Mouse (Mus musculus): ENCODE data around the gene Wipf3. TPM values are rescaled to one million over a fixed set of nuclear protein-coding genes. Genes with fewer than 3 reads are reported as not detected.

The Wipf3 gene
- polyA plus RNA-seq, 1 experiment from 2014 or later, result 2.5 TPM

DNA sequence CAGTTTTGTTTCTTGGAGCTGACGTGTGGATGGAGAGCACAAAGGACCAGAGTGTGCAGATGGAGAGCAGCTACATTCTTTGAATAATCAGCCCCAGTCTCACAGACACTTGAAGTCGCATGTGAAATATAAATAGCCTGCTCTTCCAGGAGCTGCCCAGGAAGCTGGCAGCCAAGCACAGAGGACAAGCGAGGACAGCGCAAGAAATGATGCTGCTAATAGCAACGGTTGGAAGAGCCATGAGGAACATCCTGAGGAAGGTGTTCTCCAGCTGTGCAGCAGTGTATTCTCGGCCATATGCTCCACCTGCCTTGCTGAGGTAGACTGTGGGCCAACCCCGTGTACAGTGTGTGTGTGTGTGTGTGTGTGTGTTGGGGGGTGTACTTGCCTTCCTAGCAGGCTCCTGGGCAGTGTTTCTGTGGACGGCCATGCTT, 101.7 kb downstream of the Wipf3 start:
- peaks cover 3% of the 10 kb centered on the region; the same call in 1 of the 2 replicates for H3K36me3 ChIP-seq (ENCODE audit: control insufficient read depth, insufficient read depth, low read length)
- H3K4me2 ChIP-seq (ENCODE audit: low read length), result no peak overlapping the region
- no peak overlapping the region for H3K9ac ChIP-seq (ENCODE audit: low read depth, low read length)
- no peak overlapping the region for H3K4me3 ChIP-seq (ENCODE audit: low read length)
- 33% methylated on average over 8 of the region's 8 CpGs for WGBS
- H3K27me3 ChIP-seq (replicated peaks; ENCODE audit: control insufficient read depth, insufficient read depth, low read length), result no peaks in the 10 kb centered on the region
- H3K27ac ChIP-seq (ENCODE audit: low read depth, low read length), result peak overlapping the region; percentile 27; the same call in 1 of the 2 replicates
- H3K9me3 ChIP-seq (ENCODE audit: control insufficient read depth, low read length), result no peaks in the 10 kb centered on the region
- peak; percentile 79 for ATAC-seq
- peaks cover 6% of the 10 kb centered on the region for H3K4me1 ChIP-seq (ENCODE audit: control insufficient read depth, insufficient read depth, low read depth, low read length)

DNA sequence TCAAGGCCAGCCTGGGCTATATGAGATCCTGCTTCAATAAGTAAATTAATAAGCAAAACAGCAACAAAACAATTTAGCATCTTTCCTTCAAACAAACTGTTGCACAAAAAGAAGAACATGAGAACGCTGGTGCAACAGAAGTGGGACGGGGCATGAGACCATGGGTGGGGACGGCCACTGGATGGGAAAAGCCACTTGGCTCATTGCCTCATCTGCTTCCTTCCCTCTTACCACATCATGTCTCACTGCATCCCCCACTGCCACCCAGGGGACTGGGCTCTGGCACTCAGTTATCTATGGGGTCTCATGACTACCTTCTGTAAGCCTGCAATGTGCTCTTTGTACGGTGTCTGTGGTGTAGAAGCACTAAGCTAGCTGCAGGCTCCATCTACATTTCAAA, 106.1 kb downstream of the Wipf3 start:
- WGBS, result 85% methylated on average over 4 of the region's 4 CpGs
- Histone ChIP-seq H3K4me2 (ENCODE audit: low read length) (no peak overlapping the region), H3K9ac (ENCODE audit: low read depth, low read length) (no peak overlapping the region), H3K9me3 (ENCODE audit: control insufficient read depth, low read length) (no peaks in the 10 kb centered on the region), H3K4me3 (ENCODE audit: low read length) (no peak overlapping the region), H3K4me1 (ENCODE audit: control insufficient read depth, insufficient read depth, low read depth, low read length) (peaks cover 13% of the 10 kb centered on the region), H3K27me3 (replicated peaks; ENCODE audit: control insufficient read depth, insufficient read depth, low read length) (no peaks in the 10 kb centered on the region), H3K36me3 (ENCODE audit: control insufficient read depth, insufficient read depth, low read length) (no peaks in the 10 kb centered on the region), H3K27ac (ENCODE audit: low read depth, low read length) (no peak overlapping the region)
- no peak for ATAC-seq

DNA sequence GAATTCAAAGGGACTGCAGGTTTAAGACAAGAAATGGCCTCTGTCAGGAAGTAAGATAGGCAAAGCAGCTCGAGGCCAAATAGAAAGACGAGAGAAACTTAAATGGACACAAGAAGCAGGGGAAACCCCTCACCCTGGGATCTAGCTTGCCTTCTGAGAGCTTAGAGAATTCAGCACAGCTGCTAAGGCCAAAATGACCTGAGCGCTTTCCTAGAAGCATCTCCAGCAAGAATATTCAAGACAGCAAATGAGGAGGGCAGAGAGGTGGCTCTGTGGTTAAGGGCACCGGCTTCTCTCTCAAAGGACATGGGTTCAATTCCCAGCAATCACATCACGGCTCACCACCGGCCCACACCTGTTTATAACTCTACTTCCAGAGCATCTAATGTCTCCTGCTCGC, 107.7 kb downstream of the Wipf3 start:
- Histone ChIP-seq H3K9ac (ENCODE audit: low read depth, low read length) (no peak overlapping the region), H3K9me3 (ENCODE audit: control insufficient read depth, low read length) (no peaks in the 10 kb centered on the region), H3K27me3 (replicated peaks; ENCODE audit: control insufficient read depth, insufficient read depth, low read length) (no peaks in the 10 kb centered on the region), H3K27ac (ENCODE audit: low read depth, low read length) (no peak overlapping the region), H3K4me2 (ENCODE audit: low read length) (no peak overlapping the region), H3K4me1 (ENCODE audit: control insufficient read depth, insufficient read depth, low read depth, low read length) (peaks cover 7% of the 10 kb centered on the region), H3K4me3 (ENCODE audit: low read length) (no peak overlapping the region), H3K36me3 (ENCODE audit: control insufficient read depth, insufficient read depth, low read length) (no peaks in the 10 kb centered on the region)
- WGBS, result 81% methylated on average over 7 of the region's 7 CpGs
- no peak for ATAC-seq

DNA sequence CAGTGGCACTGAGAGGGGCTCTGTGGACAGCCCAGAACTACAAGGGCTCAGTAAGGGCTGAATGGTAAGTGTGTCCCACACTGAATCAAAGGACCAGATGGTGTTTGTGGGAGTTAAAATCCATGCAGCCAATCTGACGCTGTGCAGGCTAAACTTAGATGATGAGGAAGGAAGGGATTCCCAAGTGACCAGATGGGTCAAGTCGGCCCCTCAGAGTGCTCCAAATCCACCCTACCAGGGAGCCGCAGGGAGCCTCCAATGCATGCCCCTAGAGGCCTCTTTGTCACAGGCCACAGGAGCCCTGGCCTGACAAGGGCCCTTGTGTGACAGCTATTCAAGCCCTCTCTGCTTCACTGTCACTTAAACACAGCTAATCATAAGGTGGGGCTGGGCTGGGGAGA, 109.4 kb downstream of the Wipf3 start:
- Histone ChIP-seq H3K27me3 (replicated peaks; ENCODE audit: control insufficient read depth, insufficient read depth, low read length) (no peaks in the 10 kb centered on the region), H3K9me3 (ENCODE audit: control insufficient read depth, low read length) (no peaks in the 10 kb centered on the region), H3K9ac (ENCODE audit: low read depth, low read length) (no peak overlapping the region), H3K36me3 (ENCODE audit: control insufficient read depth, insufficient read depth, low read length) (peaks cover 4% of the 10 kb centered on the region; the same call in 1 of the 2 replicates), H3K27ac (ENCODE audit: low read depth, low read length) (no peak overlapping the region), H3K4me2 (ENCODE audit: low read length) (no peak overlapping the region), H3K4me3 (ENCODE audit: low read length) (no peak overlapping the region), H3K4me1 (ENCODE audit: control insufficient read depth, insufficient read depth, low read depth, low read length) (peaks cover 7% of the 10 kb centered on the region)
- no peak for ATAC-seq
- WGBS, result 24% methylated on average over 3 of the region's 3 CpGs

DNA sequence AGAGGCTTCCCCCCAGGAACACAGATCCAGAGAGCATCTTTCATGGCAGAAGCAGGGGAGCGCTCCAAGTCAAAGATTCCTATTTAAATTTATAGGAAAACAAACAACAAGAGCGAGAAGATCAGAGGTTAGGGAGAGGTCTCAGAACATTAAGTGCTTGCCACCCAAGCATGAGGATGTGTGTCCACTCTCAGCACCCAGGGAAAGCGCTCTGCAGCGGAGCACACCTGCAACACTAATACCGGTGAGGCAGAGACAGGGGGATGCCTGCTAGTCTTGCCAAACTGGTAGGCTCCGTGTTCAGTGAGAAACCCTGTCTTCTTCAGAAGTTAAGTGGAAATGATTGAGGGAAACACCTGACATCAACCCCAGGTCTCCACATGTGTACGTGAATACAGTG, 110.0 kb downstream of the Wipf3 start:
- ATAC-seq, result no peak
- WGBS, result 73% methylated on average over 7 of the region's 7 CpGs
- no peaks in the 10 kb centered on the region for H3K27me3 ChIP-seq (replicated peaks; ENCODE audit: control insufficient read depth, insufficient read depth, low read length)

DNA sequence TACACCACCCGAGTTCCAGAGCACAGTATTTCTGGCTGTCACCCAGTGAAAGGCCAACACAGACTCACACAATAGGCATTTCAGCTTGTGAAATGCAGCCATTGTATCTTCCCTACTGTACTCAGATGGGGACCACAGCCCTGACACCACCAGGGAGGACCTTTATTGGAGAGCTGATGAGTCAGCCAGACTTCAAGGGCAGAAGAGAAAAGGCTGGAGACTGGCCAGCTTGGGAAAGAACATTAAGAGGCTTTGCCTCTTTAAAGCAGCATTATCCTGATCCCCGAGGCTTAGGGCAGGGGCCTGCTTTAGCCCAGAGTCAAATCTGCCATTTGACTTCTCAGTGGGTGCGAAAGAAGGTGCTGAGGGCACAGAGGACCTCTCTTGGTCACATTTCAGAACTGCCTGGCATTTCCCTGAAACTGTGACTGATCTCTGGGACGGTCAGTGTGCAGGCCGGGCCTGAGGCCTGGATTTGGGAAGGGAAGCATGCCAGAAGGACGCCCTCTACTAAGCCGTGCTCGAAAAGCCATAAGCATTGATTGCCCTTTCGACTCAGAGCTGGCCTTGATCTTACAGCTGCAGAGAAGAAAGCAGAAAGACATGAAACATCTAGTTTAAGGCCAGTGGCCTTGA, 111.0 kb downstream of the Wipf3 start:
- no peaks in the 10 kb centered on the region for H3K27me3 ChIP-seq (replicated peaks; ENCODE audit: control insufficient read depth, insufficient read depth, low read length)

More for the DNA sequence above, 110.0 kb downstream of the Wipf3 start:
- no peak overlapping the region for H3K4me2 ChIP-seq (ENCODE audit: low read length)
- H3K4me1 ChIP-seq (ENCODE audit: control insufficient read depth, insufficient read depth, low read depth, low read length), result peaks cover 7% of the 10 kb centered on the region
- H3K27ac ChIP-seq (ENCODE audit: low read depth, low read length), result no peak overlapping the region
- no peak overlapping the region for H3K4me3 ChIP-seq (ENCODE audit: low read length)
- H3K9me3 ChIP-seq (ENCODE audit: control insufficient read depth, low read length), result no peaks in the 10 kb centered on the region
- H3K36me3 ChIP-seq (ENCODE audit: control insufficient read depth, insufficient read depth, low read length), result peaks cover 6% of the 10 kb centered on the region; the same call in 1 of the 2 replicates
- H3K9ac ChIP-seq (ENCODE audit: low read depth, low read length), result no peak overlapping the region

DNA sequence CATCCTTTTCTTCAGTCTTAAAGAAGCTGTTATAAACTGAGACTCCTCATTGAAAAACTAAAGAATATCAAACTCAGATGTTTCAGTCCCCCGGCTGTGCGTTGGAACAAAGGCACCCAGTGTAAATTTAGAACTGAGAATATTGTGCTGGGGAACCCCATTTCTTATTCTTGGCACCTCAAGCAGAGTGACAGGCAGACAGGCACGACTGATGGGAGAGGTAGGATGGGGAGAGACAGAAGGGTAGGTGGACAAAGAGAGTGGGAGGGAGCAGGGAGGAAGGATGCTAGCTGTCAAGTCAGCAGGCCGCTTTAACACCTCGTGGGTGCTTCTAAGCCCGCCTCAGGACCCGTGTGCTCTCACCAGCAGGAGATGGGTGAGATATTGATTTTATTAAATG, 113.4 kb downstream of the Wipf3 start:
- ATAC-seq, result no peak
- Histone ChIP-seq H3K4me1 (ENCODE audit: control insufficient read depth, insufficient read depth, low read depth, low read length) (peaks cover 7% of the 10 kb centered on the region), H3K9ac (ENCODE audit: low read depth, low read length) (no peak overlapping the region), H3K27ac (ENCODE audit: low read depth, low read length) (no peak overlapping the region), H3K36me3 (ENCODE audit: control insufficient read depth, insufficient read depth, low read length) (peaks cover 6% of the 10 kb centered on the region; the same call in 1 of the 2 replicates), H3K27me3 (replicated peaks; ENCODE audit: control insufficient read depth, insufficient read depth, low read length) (no peaks in the 10 kb centered on the region), H3K4me2 (ENCODE audit: low read length) (no peak overlapping the region), H3K9me3 (ENCODE audit: control insufficient read depth, low read length) (no peaks in the 10 kb centered on the region), H3K4me3 (ENCODE audit: low read length) (no peak overlapping the region)
- 68% methylated on average over 7 of the region's 7 CpGs for WGBS

More for the DNA sequence above, 111.0 kb downstream of the Wipf3 start:
- no peaks in the 10 kb centered on the region for H3K9me3 ChIP-seq (ENCODE audit: control insufficient read depth, low read length)
- H3K4me2 ChIP-seq (ENCODE audit: low read length), result no peak overlapping the region
- ATAC-seq, result peak; percentile 52
- H3K9ac ChIP-seq (ENCODE audit: low read depth, low read length), result no peak overlapping the region
- peaks cover 7% of the 10 kb centered on the region for H3K4me1 ChIP-seq (ENCODE audit: control insufficient read depth, insufficient read depth, low read depth, low read length)
- no peak overlapping the region for H3K4me3 ChIP-seq (ENCODE audit: low read length)
- no peak overlapping the region for H3K27ac ChIP-seq (ENCODE audit: low read depth, low read length)
- peaks cover 6% of the 10 kb centered on the region; the same call in 1 of the 2 replicates for H3K36me3 ChIP-seq (ENCODE audit: control insufficient read depth, insufficient read depth, low read length)
- 52% methylated on average over 9 of the region's 9 CpGs for WGBS

DNA sequence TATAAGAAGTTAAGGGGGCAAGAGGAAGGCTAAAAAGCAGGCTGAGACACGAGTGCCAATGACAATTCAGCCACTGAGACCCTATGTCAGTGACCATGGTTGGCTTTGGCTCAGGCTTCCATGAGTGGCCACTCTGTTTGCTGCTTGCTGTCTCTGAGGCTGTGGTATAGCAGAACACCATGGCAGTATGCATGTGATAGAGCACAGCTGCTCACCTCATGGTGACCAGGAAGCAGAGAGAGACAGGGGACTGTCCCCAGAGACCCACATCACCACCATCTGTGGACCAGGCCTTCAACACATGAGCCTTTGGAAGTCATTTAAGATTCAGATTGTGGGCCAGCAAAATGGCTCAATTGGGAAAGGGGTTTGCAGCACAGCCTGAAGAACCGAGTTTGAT, 114.2 kb downstream of the Wipf3 start:
- no peaks in the 10 kb centered on the region for H3K27me3 ChIP-seq (replicated peaks; ENCODE audit: control insufficient read depth, insufficient read depth, low read length)
- H3K9ac ChIP-seq (ENCODE audit: low read depth, low read length), result no peak overlapping the region
- H3K9me3 ChIP-seq (ENCODE audit: control insufficient read depth, low read length), result no peaks in the 10 kb centered on the region
- H3K4me3 ChIP-seq (ENCODE audit: low read length), result no peak overlapping the region
- H3K27ac ChIP-seq (ENCODE audit: low read depth, low read length), result no peak overlapping the region
- no peak overlapping the region for H3K4me2 ChIP-seq (ENCODE audit: low read length)
- H3K36me3 ChIP-seq (ENCODE audit: control insufficient read depth, insufficient read depth, low read length), result peaks cover 6% of the 10 kb centered on the region; the same call in 1 of the 2 replicates
- H3K4me1 ChIP-seq (ENCODE audit: control insufficient read depth, insufficient read depth, low read depth, low read length), result peaks cover 11% of the 10 kb centered on the region
- 78% methylated on average over 2 of the region's 2 CpGs for WGBS
- ATAC-seq, result no peak

DNA sequence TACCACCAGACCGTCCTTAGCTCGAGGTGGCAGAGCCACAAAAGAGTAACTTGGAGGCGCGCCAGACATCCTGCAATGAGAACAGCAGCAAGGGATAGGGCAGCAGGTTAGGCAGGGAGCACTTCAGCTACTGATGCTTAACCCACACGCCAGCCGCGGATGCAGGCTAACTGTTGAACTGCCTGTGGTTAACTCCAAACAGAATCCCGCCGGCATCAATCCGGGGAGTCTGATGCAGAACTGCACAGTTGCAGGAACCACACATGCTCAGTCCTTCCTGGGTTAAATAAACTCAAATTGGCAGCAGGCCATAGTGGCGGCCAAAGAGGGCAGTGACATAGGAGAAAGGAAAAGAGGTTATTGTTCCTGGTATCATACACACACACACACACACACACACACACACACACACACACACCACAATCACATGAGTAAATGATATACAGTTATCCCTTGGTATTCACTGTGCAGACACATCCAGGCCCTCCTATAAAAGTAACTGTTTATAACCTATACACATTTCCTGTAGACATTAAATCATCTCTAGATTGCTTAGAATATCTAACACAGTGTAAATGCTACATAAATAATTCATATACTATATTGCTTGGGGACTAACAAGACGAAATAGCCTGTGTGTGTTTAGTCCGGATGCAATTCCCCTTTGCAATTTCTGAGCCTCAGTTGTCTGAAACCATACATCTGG, 119.1 kb downstream of the Wipf3 start:
- H3K4me3 ChIP-seq (ENCODE audit: low read length), result no peak overlapping the region
- H3K27ac ChIP-seq (ENCODE audit: low read depth, low read length), result no peak overlapping the region
- H3K9me3 ChIP-seq (ENCODE audit: control insufficient read depth, low read length), result no peaks in the 10 kb centered on the region
- H3K4me2 ChIP-seq (ENCODE audit: low read length), result no peak overlapping the region
- peaks cover 5% of the 10 kb centered on the region; the same call in 1 of the 2 replicates for H3K36me3 ChIP-seq (ENCODE audit: control insufficient read depth, insufficient read depth, low read length)
- H3K27me3 ChIP-seq (replicated peaks; ENCODE audit: control insufficient read depth, insufficient read depth, low read length), result no peaks in the 10 kb centered on the region
- H3K4me1 ChIP-seq (ENCODE audit: control insufficient read depth, insufficient read depth, low read depth, low read length), result peaks cover 21% of the 10 kb centered on the region
- no peak overlapping the region for H3K9ac ChIP-seq (ENCODE audit: low read depth, low read length)
- WGBS, result 51% methylated on average over 13 of the region's 13 CpGs
- ATAC-seq, result no peak
